Mouse (Mus musculus) adrenal gland (tissue): ENCODE results near the gene Spata31d1a.

Experiments
- intact Hi-C: fragments of 180-260 bp; cut with DNase I; formaldehyde crosslinking; loops from one replicate; pipeline ENCODE4 v1.15.1; 2025

The Spata31d1a gene

DNA sequence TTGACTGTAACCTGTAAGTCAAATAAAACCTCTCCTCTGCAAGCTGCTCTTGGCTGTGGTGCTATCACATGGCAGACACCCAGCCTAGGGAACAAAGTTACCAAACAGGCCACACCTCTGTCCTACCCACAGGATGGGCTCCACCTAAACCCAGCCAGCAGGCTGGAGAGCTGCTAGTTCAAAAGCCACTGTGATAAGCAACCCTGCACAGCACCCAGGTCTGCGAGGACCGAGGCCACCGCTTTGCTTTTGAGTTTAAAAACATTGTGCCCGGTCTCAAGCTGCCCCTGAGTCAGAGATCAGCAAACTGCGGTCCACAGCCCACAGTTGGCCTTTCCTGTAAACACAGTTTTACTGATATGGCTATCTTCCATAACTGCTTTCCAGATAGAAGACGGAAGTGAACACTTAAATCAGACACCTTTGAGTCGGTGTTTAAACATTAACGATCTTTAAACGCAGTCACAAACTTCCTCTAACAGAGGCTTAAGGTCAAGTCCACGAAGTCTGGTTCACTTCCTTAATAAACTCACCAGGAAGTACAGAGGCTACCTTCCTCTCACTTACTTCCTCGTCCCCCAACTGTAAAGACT lies 41.5 kb downstream of the Spata31d1a start:
- intact Hi-C loops: no loop called here

DNA sequence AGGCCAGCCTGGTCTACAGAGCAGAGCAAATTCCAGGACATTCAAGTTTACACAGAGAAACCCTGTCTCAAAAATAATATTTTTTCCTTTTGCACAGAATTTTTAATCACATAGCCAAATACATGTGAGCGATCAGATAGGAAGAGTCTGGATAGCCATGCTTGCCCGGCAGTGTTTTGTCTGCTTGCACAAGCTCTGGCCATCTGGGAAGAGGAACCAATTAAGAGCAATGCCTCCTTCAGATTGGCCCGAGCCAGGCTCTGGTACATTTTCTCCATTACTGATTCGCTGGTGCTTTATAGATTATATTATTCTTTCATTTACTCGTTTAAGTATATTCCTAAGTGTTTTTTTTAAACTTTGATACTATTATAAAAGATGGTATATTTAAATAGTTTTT lies 42.4 kb downstream of the Spata31d1a start:
- intact Hi-C loops: no loop called here

DNA sequence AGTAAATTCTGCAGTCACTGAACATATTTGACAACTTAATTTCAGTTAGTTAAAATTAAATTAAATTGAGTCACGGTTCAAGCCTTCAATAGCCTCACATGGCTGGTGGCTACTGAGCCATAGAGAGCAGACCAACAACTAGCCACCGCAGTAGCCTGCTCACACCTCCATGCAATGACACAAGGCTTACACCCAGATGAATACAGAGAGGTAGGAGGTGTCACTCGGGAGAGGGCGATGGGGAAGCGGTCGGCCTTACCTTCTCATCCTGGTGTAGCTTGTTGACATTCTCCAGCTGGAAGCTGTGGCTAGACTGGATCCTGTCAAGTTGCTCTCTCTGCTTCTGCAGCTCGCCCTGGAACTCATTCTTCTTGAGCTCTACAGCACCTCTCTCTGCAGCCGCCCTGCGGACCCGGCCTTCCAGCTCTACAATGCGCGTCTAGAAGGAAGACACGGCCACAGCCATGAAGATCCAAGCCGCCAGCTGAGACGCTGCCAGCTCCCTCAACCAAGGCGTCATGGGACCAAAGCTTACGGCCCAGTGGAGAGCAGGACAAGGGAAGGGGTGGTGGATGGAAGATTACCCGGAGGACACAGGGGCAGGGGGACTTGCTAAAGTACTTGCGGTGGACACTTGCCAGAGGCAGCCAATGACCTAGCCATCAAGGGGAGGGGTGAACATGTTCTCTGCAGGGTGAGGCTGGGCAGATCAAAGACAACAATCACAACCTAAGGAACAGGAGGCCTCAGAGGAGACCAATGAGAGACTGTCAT lies 46.0 kb downstream of the Spata31d1a start:
- intact Hi-C loops: no loop called here

DNA sequence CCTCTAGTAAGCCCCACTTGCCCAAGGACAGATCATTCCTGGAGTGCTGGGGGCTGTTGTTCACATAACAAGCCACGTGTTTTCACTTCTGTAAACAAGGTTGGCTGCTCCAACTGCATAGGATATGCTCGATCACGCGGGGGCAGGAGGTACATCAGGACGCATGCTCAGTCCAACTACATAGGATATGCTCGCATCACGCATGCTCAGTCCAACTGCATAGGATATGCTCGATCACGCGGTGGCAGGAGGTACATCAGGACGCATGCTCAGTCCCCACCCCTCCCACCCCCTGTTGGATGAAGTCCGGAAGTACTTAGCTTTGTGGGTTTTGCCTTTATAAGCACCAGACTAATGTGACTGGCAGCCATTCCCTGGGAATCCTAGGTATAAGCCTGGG lies 48.2 kb downstream of the Spata31d1a start:
- intact Hi-C loops: no loop called here

DNA sequence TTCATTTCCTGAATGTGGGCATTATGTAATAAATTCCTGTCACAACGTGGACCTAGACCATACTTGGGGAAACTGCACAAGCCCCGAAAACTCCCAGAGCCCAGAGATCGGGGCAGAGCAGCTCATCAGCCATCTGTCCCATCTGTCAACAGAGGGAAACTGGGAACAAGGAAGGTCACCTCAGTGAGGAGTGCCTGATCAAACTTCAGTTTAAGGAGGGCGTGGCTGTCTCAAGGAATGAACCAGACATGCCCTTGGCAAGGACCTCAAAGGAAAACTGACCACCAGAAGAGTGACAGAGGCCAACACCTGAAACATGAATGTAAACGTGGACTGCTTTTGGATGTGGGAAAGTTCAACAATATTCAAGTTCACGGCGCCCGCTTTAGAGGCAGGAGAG lies 48.7 kb downstream of the Spata31d1a start:
- intact Hi-C loops: no loop called here

DNA sequence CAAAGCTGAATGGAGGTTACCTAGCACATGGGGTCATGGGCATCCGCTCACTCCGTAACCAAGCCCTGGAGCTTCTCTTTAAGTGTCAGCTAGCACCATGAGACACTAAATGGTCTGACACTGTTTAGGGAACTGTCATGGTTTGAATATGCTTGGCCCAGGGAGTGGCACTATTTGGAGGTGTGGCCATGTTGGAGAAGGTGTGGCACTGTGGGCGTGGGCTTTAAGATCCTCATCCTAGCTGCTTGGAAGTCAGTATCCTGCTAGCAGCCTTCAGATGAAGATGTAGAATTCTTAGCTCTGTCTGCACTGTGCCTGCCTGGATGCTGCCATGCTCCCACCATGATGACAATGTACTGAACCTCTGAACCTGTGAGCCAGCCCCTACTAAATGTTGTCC lies 49.8 kb downstream of the Spata31d1a start:
- intact Hi-C loops: no loop called here

DNA sequence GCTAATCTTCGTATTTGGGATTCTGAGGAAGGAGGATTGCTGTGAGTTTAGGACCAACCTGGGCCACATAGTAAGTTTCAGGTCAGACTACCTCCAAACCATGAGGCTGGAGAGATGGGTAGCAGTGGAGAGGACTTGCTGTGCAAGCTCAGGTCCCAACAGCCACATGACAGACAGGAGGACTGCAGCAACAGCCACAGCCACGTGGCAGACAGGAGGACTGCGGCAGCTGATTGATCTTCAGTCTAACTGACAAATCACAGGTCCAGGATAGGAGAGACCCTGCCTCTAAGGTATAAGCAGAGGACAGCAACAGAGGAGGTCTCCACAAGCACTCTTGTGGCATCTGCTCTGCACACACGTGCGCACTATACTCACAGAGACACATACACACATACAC lies 52.3 kb downstream of the Spata31d1a start:
- intact Hi-C loops: no loop called here

DNA sequence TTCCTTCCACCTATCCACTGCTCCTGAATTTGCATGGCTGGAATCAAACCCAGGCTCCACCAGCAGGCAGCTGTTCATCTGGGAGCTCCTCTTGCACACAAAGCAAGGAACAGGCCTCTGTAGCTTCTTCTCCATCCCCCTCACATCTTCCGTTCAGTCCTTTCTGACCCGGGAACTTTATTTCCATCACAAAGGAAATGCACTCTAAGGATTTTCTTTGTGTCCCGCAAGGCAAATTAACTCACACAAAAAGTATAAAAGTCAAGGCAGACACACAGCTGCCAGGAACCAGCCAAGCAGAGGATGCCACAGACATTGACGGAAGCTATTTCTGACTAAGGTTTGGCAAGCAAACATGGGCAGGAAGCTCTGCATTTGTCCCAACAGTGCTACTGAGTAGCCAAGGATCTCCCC lies 53.1 kb downstream of the Spata31d1a start:
- intact Hi-C loops: no loop called here

DNA sequence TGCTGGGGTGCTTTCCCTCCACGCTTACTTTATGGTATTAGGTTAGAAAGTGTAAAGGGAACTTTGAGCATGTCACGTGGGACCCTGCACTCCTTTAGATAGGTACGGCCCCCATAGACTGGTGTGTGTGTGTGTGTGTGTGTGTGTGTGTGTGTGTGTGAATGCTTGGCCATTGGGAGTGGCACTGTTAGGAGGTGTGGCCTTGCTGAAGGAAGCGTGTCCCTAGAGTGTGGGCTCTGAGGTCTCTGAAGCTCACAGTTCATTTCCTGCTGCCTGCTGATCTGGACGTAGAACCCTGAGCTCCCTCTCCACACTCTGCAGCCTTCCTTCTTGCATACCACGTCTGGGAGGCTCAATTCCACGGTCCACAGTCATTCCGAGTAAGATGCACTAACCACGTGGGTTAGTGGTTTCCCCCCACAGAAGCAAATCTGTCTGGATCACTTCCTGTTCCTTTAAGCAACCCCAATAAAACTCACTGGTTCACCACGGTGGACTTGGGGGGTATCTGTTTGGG lies 53.8 kb downstream of the Spata31d1a start:
- intact Hi-C loops: no loop called here

DNA sequence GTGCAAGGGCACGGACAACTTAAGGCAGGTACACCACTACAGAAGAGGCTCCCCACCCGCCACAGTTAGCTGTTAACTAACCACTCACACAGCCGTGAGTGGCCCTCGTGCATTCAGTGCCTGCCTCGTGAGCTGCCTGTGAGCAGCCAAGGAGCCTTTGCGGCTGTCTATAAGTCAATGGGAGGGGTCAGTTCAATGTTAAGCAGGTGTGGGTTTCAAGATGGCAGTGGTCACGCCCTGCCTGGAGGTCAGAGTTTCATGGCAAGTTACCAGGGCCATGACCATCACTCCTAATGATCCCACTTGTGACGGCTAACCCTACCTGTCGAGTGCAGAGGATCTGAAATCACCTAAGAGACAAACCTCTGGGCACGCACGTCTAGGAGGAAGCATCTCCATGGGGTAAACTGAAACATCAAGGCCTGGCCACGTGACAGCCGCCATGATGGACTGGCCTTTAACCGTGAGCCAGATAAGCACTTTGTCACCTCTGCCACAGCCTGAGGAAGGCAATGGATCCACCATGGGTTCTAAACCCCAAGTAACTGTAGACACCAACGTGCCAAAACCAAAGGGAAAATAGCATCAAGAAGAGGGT lies 54.3 kb downstream of the Spata31d1a start:
- intact Hi-C loops: no loop called here

DNA sequence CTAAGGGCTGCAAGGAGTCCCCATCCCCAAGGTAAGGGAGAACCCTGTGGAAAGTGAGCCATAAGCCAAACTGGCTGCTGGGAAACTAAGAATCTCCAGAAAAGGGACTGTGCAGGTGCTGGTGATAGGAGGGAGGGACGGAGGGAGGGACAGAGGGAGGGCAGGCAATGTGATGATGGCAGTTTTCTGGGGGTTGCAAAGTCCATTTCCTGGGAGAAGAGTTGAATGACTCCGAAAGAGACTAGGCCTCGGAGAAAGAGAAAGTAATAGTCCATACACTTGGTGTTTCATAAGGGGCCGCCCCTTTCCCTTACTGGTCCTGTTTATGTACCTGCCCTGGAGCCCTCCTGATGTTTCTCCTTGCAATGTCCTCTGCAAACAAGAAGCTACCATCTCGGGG lies 55.7 kb downstream of the Spata31d1a start:
- intact Hi-C loops: no loop called here

DNA sequence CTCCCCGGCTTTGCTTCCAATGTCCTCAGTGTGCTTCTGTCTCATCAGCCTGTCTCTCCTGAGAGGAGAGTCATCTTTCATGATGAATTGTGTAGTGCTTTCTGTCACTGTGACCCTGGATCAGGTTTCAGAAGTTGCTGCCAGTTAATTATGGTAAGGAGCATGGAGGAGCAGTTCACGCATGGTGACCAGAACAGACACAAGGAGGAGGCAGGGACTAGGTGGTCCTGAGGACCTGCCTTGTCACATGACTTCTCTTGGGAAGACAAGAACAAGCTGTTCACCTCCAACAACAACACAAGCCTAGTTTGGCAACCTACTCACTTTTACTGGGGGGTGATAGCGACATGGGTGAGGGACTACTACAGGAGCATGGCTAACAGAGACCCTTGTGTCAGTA lies 57.0 kb downstream of the Spata31d1a start:
- intact Hi-C loops: no loop called here

DNA sequence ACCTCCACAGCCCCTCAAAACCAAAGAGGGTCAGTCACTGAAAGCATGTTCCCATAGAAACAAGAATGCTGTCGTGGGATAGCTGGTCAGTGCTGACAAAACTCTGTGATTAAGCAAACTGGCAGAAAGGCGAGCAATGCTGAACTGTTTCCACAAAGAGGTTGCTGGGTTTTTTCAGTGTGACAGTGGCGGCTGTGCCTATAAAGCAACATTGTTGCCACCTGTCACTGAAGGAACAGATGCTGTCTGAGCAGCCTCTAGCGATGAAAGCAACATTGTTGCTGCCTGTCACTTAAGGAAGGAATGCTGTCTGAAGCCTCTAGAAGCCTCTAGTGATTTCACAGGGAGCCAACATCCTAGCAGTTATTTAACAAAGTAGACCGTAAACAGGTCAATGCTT lies 57.5 kb downstream of the Spata31d1a start:
- intact Hi-C loops: no loop called here
